Mouse (Mus musculus): ENCODE measurements at regions not wholly inside any gene's neighbourhood (a gene's known extent, or its start where the extent isn't known, plus 50 kb on each side); places are given as distances from the start of the nearest gene placed in this dataset.

- TF ChIP-seq CHD2 (IDR thresholded peaks at IDR 0.05; ENCODE audit: low read length) (no peak), CTCF (IDR thresholded peaks at IDR 0.05 in 2 of 3, conservative IDR thresholded peaks at IDR 0.05 in 1 of 3; ENCODE audit: control insufficient read depth in 1 of 3, insufficient read depth in 1 of 3, low read depth in 2 of 3, low read length in 3 of 3, poor library complexity in 1 of 3, severe bottlenecking in 1 of 3) (no peak), ELF1 (IDR thresholded peaks at IDR 0.05; ENCODE audit: low read depth, low read length) (no peak), TCF12 (IDR thresholded peaks at IDR 0.05; ENCODE audit: low read depth, low read length) (no peak)
Observed at GRCm38 (mm10) chr15:94045131-94045756, 420.0 kb downstream of the Adamts20 start.
